26 mouse cellular contexts compared by ENCODE assay signal in genomic region chr14:32798355-32798754, GRCm38 (mm10). TPM values are rescaled to one million over a fixed set of nuclear protein-coding genes. Genes with fewer than 3 reads are reported as not detected.
DNase-seq lines count a peak whose midpoint lies in the region; ATAC-seq lines count a peak whose summit lies in the region.
"Had no signal": no experiment of that assay in that cellular context is flagged by ENCODE, and none has a peak within 500 bp of the region (broad histone marks: within the 10 kb centered on the region; RNA-seq: fewer than 3 reads in every experiment).

No protein-coding gene starts in this region.

- DNase-seq in heart, adult 11 months: peak; percentile 41
- DNase-seq in heart, adult 8-10 months (ENCODE audit: low spot score): no peak
- DNase-seq in left cerebral cortex, adult 8-10 months (ENCODE audit: low spot score in 2 of 2): no peak
- no peak for DNase-seq in urinary bladder, adult 2 months (ENCODE audit: low spot score)
- no peak for DNase-seq in ovary, postnatal 36 days (ENCODE audit: low spot score)
- DNase-seq: adrenal gland, adult 8-10 months; adrenal gland, postnatal 36 days; cerebellum, adult 2 months; cerebellum, postnatal 10 days; embryo, embryonic 11 days; gastrocnemius, postnatal 10 days; heart, postnatal 36 days had no signal

- H3K4me1 ChIP-seq in megakaryocyte, embryonic 14.5 days: peaks cover 57% of the 10 kb centered on the region
- H3K4me1 ChIP-seq: embryonic facial prominence, embryonic 15.5 days had no signal

- peak; percentile 53 to 58 for ATAC-seq in hematopoietic stem cell, adult 5-6 weeks (replicated peaks in 1 of 2; ENCODE audit: insufficient read depth in 1 of 2, low FRiP score in 2 of 2, low TSS enrichment in 1 of 2, low read depth in 1 of 2, poor library complexity in 2 of 2, severe bottlenecking in 2 of 2)
- ATAC-seq: forebrain, embryonic 14.5 days; hindbrain, embryonic 16.5 days had no signal

- H3K27me3 ChIP-seq in megakaryocyte, embryonic 14.5 days (replicated peaks): peaks cover 33% of the 10 kb centered on the region
- H3K27me3 ChIP-seq: embryonic facial prominence, embryonic 15.5 days; hindbrain, embryonic 12.5 days; intestine, embryonic 15.5 days had no signal

- H3K4me3 ChIP-seq in megakaryocyte, embryonic 14.5 days (replicated peaks): peak overlapping the region; percentile 33
- H3K4me3 ChIP-seq: embryonic facial prominence, embryonic 15.5 days; erythroblast, embryonic 14.5 days; forebrain, embryonic 10.5 days; heart, embryonic 13.5 days; hindbrain, embryonic 12.5 days; intestine, embryonic 15.5 days had no signal

- H3K36me3 ChIP-seq in megakaryocyte, embryonic 14.5 days (replicated peaks; ENCODE audit: low read length): peaks cover 23% of the 10 kb centered on the region
- H3K36me3 ChIP-seq: embryonic facial prominence, embryonic 15.5 days; forebrain, embryonic 10.5 days; heart, embryonic 13.5 days; hindbrain, embryonic 12.5 days; intestine, embryonic 15.5 days had no signal

- H3K9me3 ChIP-seq in megakaryocyte, embryonic 14.5 days: no peaks in the 10 kb centered on the region
- H3K9me3 ChIP-seq: embryonic facial prominence, embryonic 15.5 days; forebrain, embryonic 10.5 days; heart, embryonic 13.5 days; hindbrain, embryonic 12.5 days; intestine, embryonic 15.5 days had no signal

RNA-seq across cellular contexts. Expression of gene Tmem273, which starts 12.6 kb away (rescaled TPM):
- 1 to 10 TPM in 2 of 4 experiments, under 1 TPM in 2; 0.19 to 1.9 (median 1.1) TPM for total RNA-seq in heart, adult 8-10 months (2022)
- 15.3 and 31.4 TPM in 2 replicates for total RNA-seq in hematopoietic stem cell, adult 5-6 weeks (2017)
- polyA plus RNA-seq in megakaryocyte, embryonic 14.5 days (2012; ENCODE audit: insufficient read depth, low replicate concordance): 1.7 TPM in 1 of 2 replicates, not detected in the other
- 1 to 10 TPM in 3 of 4 experiments, under 1 TPM in 1; 0.40 to 1.5 (median 1.1) TPM for total RNA-seq in left cerebral cortex, adult 8-10 months (2022)
- polyA plus RNA-seq in urinary bladder, adult 2 months (2012; rRNA removed): 5.4 and 6.2 TPM in 2 replicates
- total RNA-seq: ES-E14 had no signal
- polyA plus RNA-seq: erythroblast, embryonic 14.5 days had no signal

RNA-seq across cellular contexts. Expression of gene Fam170b, which starts 35.4 kb away (rescaled TPM):
- total RNA-seq in heart, adult 8-10 months (2022): not detected
- not detected in 2 replicates for total RNA-seq in hematopoietic stem cell, adult 5-6 weeks (2017)
- not detected in 2 replicates for polyA plus RNA-seq in megakaryocyte, embryonic 14.5 days (2012; ENCODE audit: insufficient read depth, low replicate concordance)
- total RNA-seq in left cerebral cortex, adult 8-10 months (2022): not detected
- polyA plus RNA-seq in urinary bladder, adult 2 months (2012; rRNA removed): not detected in 2 replicates
- total RNA-seq: gastrocnemius, postnatal 10 days; gastrocnemius, postnatal 4 days had no signal
- polyA plus RNA-seq: C2C12; cerebellum, adult 2 months; embryonic facial prominence, embryonic 11.5 days; erythroblast, embryonic 14.5 days; forebrain, embryonic 10.5 days; forebrain, embryonic 14.5 days; hindbrain, embryonic 12.5 days; hindbrain, embryonic 16.5 days had no signal

RNA-seq across cellular contexts. Expression of gene Vstm4, which starts 58.2 kb away (rescaled TPM):
- 1 to 10 TPM; 5.6 to 8.9 (median 7.5) TPM for total RNA-seq in heart, adult 8-10 months (2022)
- total RNA-seq in hematopoietic stem cell, adult 5-6 weeks (2017): 0.06 and 0.30 TPM in 2 replicates
- polyA plus RNA-seq in megakaryocyte, embryonic 14.5 days (2012; ENCODE audit: insufficient read depth, low replicate concordance): not detected in 2 replicates
- 1 to 10 TPM; 2.9 to 4.2 (median 3.2) TPM for total RNA-seq in left cerebral cortex, adult 8-10 months (2022)
- 17.0 and 19.0 TPM in 2 replicates for polyA plus RNA-seq in urinary bladder, adult 2 months (2012; rRNA removed)
- polyA plus RNA-seq: C2C12; erythroblast, embryonic 14.5 days had no signal
